Mouse (Mus musculus) adrenal gland (tissue): ENCODE data around the gene Agtr1a.

Source experiments
- intact Hi-C: fragments of 180-260 bp; cut with DNase I; formaldehyde crosslinking; loops from one replicate; pipeline ENCODE4 v1.15.1; 2025
- long read RNA-seq, 2 experiments: library from polyadenylated mRNA; unstranded; transcript quantifications; one replicate each; pipeline ENCODE4 v2.0.0; 2020; ENCODE audit warnings: borderline replicate concordance in 1 of 2; ENCODE audit not compliant: insufficient replicate concordance in 1 of 2

The Agtr1a gene
- long read RNA-seq, experiment 1, transcript Agtr1a-201 (3 exons, 2,199 nt) = major isoform, 21 of 64 reads
- long read RNA-seq, experiment 1, partial matches to known transcripts = 2 of 64 reads
- long read RNA-seq, experiment 1, other reads (novel, unspliced or antisense) = 40 of 64 reads
- long read RNA-seq, experiment 2, transcript Agtr1a-201 (3 exons, 2,199 nt) = major isoform, 46 of 120 reads
- long read RNA-seq, experiment 2, partial matches to known transcripts = 26 of 120 reads
- long read RNA-seq, experiment 2, other reads (novel, unspliced or antisense) = 47 of 120 reads

DNA sequence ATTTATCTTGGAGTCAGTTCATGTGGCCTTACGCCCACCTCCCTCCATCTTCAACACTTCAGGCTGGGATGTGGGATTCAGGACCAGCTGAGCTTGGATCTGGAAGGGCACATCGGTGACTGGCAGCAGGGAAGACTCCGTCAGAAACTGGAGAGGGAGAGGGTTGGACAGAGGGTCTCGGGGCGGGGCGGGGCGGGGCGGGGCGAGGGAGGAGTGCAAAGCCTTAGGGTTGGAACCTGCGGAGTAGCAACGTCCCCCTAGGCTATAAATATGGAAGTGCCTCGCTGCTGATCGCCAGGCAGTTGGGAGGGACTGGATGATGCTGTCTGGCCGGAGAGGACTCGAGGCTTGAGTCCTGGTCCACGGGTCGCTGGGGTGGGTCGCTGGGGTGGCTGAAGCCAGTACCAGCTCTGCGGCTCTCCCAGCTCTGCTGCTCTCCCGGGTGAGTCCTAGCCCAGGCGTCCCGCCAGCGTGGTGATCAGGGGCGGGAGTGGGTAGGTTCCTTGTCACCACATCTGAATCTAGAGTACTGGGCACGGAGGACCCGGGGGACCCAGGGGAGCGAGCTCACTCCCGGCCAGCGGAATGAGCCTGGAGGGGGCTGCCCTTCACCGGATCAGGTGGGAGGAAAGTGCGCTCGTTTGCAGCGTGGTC is at the start of gene Agtr1a:
Gene Agtr1a (plus strand): TSS at position 294 of the 654 bp plus-strand sequence.
- intact Hi-C loops = no loop called here

DNA sequence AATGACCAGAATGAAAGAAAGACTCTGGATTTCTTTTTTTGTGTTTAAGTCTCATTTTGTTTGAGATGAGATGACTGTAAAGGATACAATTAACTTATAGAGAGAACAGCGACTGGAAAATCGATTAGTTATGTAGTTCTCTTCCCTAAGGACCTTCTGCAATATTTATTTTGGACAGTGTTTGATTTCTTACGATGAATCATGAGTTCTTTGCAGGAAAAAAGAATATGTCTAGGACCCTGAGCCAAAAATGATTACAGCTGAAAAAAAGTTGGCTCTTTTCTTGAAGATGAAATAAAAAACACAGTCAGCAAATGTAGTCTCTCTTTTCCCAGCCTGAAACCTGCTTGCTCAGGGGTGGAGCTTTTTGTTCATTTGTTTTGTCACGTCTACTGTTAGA is 26.0 kb upstream of the Agtr1a start:
- intact Hi-C loops = no loop called here

DNA sequence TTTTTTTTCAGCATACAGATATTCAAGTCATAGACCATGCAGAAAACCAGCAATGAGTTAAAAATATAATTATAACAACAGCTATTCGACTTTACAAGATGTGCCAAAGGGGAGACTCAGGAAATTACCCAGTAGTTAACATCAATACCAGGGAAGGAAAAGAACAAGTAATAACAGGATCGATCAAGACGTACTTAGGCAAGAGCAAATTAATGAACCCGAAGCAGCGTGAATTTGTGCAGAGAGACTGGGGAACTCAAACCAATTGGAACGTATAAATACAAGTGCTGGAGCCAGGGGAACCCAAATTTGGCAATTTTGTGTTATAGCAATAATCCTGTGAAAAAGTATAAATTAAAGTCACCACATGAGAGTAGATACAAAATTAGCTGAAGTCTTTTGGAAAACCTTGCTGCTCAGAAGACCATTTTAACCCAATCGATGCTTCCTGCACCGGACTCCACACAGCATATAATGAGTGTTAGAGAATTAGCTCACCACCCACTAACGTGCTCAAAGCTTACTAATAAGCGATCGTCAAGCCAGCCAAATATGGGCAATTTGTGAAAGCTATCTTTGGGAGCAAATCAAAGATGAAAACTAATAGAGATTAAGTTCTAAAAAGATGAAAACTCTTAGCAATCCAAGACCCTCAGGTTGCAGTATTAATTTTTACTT is 11.4 kb upstream of the Agtr1a start:
- intact Hi-C loops = no loop called here

DNA sequence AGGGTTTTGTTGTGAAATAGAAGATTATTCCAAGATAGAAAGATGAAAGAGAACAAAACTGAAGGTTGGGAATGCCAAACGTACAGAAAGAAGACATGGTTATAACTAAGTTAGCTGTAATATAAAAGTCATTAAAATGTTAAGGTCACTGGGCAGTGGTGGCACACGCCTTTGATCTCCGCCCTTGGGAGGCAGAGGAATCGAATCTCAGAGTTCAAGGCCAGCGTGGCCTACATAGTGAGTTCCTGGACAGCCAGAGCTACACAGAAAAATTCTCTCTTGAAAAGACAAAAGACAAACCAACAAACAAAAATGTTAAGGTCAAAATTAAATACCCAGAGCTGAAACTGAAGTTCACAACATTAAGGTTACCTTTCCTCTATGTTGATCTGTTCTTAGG is 5.2 kb upstream of the Agtr1a start:
- intact Hi-C loops = no loop called here

DNA sequence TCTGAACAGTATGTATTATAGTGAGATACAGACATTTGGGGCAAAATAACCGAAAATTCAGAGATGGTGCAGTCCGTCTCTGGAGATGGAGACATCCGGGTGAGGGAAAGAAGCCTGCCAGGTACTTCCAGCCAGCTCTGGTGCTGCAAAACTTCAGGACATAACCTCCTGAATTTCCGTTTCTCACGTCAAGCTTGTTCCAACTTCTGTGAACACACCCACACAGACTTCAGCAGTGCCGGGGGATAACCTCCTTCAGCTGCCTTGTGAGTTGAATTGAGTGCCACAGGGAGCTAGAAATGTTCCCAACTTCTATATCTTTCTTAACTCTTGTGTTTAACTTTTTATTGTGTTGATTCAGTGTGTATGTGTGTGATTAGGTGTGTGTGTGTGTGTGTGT is 4.4 kb upstream of the Agtr1a start:
- intact Hi-C loops = no loop called here

DNA sequence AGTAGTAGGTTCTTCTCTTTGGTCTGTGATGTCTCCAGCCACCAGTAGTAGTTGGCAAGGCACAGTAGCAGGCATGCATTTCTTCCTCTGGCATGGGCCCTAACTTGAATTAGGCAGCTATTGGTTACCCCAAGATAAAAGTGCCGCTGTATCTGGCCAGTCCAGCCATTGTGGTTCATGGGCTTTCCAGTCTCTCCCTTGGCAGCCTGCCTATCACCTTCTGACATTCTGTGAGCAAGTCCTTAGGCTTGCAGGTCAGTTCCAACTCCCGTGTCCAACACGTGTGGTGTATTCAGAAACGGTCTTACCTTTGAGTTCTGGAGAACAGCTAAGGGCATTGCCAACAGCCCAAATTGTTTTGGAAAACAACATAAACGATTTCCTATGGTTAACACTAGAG is 3.7 kb upstream of the Agtr1a start:
- intact Hi-C loops = no loop called here

DNA sequence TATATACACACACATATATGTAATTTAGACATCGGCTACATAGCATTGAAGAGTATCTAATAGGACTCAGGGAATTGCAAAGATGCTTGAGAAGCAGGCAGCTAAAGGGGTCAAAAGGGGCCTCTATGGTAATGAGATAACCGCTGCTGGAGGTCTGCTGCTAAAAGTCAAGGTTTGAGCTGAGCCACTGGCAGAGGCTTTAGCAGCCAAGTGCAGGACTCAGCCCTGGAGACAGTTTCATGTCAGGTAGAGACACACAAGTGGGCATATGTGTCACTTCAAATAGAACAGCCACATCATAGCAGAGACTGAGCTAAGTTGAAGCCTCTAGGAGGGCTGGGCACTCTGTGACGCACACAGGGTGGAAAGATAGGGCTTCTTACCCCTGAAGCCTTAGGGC is 1.6 kb upstream of the Agtr1a start:
- intact Hi-C loops = no loop called here

DNA sequence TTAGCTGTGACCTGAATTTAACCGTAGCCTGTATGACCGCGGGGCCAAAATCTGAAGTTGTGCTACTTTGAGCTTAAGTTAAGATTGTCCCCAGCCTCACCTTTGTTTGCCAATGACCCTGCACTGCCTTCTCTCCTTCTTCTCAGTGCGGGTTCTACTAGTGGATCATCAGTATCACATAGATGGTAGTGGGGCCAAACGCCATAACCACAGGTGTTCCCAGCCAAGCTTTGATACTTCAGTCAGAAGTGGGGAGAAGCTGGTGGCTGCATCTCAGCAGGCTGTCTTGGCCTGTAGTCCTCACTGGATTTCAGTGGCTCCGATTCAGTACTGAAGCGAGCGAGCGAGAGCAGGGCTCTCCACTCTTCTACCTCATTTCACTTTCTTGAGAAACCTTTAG is 672 bp downstream of the Agtr1a start:
- intact Hi-C loops = no loop called here

DNA sequence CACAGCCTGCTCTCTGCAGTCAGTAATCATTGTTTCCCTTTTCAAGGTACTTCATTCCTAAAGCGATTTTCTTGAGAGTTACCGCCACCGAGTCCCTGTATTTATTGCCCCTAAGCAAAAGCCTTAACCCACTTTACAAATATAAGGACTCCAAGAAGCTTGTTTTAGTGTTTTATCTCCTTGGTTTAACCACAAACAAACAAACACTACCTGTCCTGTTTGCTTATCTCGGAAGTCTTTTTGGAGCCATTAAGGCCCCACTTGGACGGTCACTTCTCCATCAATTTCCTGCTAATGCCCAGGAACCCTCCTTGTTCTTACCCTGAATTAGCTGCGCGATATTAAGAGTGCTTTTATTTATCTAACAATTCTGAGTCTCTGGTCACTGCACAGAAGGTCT is 1.4 kb downstream of the Agtr1a start:
- intact Hi-C loops = no loop called here

DNA sequence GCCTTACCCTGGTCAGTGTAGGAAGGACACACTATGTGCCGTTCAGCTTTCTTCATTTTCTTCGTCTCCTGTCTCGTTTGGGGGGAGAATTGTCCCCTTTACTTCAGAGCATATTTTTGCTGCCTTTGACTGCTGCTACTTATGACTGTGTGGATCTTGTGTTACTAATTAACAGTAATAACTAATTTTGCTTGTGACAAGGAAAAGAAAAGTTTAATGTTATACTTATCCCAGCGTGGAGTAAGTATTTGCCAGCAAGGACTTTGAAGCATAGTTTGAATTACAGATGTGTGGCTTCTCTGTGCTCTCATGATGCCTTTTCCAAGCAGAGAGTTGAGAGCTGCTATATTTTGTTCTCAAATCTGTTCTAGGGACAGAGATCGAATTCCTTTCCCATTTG is 2.3 kb downstream of the Agtr1a start:
- intact Hi-C loops = no loop called here

DNA sequence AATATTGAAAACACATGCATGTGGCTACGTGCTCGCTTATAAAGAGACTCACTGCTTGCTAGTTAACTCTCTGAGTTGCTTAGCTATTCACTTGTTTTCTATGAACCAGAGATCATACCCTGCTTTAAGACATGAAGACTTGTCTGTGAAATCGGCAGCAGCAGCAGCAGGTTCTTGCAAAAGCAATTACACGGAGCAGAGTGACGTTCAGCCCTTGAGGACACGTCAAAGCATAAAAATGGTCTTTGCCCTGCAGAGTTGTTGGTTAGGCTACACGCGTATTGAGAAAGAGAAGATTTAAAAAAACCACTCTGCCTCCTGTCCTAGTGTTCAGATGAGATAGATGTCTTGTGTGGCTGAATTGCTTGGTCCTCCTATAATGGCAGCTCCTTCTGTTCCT is 3.7 kb downstream of the Agtr1a start:
- intact Hi-C loops = no loop called here

DNA sequence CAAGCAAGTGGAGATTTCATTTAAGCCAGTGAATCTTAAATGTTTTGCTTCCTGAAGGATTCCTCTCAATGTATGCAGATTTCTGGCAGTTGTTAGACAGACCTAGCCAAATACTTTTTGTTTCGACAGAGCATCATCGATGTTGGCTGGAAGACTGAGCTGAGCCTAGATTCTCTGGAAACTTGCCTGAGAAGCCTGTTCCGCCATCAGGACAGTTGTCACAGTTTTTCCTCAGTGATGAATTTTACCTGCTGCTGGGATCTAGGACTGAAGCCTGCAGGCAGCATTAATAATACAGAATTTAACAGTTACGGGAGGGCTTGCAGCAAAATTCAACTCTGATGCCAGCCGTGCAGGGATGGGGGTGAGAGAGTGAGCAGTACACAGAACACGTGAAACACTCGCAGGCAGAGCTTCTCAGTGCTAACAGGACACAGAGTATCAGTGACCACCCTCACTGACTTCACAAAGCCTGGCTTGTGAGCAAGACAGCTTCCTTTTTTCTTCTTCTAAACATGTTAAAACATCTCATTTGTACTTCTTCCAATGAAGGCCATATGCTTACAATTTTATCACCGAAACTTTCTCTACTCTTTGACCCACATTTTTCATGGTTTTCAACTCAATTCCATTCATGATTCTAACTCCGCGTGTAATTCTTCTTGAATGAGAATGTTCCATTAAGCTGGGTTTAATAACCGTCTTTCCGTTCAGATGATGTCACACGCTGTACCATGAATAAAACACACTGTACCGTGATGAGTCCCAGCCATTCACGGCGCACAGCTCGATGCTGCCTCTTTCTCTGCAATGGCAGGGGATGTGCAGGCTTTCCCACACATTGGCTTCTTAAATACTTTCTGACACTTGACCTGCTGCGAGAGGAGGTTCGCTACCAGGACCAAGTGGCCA is 6.0 kb downstream of the Agtr1a start:
- intact Hi-C loops = no loop called here

DNA sequence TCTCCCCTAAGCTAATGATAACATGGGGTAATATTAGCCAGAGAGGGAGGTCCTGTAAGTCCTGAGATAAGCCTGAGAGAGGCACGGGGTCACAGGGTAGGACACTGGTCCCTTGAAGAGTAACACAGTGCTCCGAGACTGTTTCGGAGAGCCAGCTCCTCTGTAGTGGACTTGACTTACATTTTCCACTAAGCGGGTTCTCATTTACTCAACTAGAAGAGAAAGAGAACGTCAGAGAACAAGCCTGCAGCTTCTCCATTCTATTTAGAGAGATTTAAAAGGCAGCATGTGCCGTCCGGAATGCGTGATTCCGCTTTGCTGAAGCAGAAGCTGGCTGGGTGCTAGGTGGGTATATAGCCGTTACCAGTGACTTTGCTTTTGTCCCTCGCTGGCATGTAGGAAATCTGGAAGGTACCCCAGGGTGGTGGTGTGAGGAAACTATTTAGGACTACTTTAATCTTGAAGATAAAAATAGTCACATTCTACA is 9.2 kb downstream of the Agtr1a start:
- intact Hi-C loops = no loop called here

DNA sequence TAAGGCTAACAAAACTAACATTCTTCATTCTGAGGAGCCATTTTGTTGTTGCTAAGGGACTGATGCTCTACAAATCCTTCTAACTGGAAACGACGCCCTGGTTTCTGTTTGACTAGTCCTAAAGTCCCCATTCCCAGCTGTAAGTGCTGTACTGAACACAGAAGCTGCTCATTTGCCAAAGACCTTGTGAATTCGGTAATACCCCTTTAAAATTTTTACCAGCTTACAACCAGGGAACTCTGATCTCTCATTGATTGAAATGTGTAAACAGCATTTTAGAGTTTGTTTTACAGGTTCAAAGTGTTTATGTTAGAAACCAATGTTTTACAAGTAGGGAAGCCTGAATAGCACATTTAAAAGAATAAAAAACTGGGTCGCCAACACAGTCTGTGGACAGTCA is 10.6 kb downstream of the Agtr1a start:
- intact Hi-C loops = no loop called here

DNA sequence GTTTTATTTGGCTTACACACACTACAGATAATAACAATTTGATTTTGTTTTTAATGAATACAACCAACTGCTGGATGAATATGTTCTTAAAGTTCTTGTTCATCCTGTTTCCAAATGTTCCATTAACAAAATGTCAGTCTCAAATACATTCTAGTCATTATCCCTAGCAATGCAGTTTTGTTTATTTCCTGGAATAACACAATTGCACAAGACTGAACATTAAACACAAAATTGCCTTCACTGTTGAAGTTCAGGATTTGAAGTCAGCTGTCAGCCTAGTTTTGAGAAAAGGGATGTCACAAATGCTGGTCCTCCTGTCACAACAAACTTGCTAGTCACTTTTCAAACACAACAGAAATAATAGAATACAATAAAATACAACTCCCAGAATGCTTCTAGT is 12.1 kb downstream of the Agtr1a start:
- intact Hi-C loops = no loop called here

DNA sequence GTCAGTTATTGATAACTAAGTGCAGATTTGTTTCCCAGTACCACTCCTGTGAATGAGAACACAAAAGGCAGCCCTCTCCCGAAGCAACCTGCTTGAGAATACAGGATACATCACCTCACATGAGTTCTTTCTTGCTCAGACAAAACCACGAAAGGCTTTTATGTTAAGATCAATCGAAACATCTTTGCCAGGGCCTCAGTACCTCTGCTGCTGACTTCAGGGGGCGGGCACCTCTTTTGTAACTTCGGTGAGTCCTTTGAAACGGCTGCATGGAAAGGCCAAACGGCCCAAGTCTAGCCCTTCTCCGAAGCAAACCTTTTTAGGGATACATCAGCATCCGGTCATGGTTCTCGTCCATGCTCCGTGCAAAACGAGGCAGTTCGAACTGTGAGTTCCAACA is 15.7 kb downstream of the Agtr1a start:
- intact Hi-C loops = no loop called here

DNA sequence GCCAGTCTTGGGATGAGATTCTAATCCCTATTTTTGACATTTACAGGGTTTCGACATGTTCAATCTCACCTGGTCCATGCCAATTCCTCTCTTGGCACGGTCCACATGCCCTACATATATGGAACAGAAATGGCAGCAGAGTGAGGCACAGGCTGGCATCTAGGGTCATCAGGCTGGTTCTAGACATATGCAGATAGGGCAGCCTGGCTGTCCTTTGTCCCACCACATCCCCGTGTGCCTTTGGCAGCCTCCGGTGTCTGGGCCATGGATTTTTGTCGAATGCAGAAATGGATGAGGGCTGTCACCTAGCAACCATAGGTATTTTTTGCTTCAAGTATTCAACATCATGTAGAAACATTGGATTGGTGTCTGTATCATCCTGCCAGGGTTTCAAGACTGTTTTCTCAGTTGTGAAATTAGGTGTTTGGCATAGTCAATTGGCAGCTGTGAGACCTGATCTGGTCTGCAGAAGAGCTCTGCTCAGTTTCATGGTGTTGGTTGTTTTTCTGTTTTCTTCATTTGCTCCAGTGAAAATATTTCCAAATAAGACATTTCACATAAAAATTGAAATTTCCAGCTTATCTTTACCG is 18.8 kb downstream of the Agtr1a start:
- intact Hi-C loops = loop anchor here (5.0 kb wide), 1 partner anchor 177 kb away; no protein-coding TSS in a partner anchor

DNA sequence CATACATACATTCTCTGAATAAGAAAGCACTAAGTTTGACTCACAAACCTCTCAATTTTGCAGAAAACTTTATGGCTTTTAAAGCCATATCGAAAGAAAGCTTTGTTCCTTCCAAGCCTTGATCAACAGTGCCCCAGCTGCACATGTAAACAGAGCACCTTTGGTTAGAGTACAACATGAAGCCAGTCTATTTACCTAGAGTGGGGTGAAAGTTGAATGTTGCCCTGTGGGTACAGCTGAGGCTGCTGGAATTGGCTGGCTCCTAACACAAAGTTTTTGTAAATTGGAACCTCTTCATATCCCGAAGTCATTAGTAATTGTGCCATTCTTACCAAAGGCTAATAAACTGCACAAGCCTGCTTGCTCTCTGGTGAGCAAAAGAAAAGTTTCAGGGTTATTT is 19.7 kb downstream of the Agtr1a start:
- intact Hi-C loops = loop anchor here (5.0 kb wide), 1 partner anchor 176 kb away; no protein-coding TSS in a partner anchor

DNA sequence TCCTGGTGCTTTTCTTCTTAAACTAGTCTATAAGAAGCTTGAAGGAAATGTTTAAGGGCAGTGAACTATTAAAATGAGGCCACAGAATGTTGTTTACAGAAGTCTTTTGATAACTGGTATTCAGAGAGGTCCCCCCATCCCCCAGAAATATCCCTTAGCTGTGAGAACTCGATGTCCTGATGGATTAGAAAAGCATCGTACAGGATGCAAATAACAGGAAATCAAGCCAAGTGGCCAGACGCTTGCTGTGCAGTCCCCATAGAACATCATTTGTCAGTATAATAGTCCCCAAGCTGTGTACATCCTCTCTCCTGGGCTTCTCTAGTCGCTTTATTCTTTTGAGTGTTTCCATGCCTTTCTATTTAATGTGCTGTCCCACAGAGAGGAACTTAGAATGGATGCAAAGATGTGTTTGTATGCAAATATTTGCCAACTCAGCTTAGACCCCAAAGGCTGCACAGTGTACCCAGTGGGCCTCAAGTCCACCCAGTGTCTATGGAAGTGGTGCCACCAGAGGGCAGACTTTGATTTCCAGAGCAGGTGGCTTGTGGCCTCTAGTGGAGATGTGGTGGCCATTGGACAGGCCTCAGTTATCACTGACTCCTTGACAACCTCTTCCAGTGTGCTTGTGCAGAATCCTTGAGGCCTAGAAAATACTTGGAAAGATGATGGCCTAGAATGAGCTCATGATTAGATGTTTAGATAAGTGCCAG is 22.4 kb downstream of the Agtr1a start:
- intact Hi-C loops = loop anchor here (5.0 kb wide), 1 partner anchor 174 kb away; no protein-coding TSS in a partner anchor

DNA sequence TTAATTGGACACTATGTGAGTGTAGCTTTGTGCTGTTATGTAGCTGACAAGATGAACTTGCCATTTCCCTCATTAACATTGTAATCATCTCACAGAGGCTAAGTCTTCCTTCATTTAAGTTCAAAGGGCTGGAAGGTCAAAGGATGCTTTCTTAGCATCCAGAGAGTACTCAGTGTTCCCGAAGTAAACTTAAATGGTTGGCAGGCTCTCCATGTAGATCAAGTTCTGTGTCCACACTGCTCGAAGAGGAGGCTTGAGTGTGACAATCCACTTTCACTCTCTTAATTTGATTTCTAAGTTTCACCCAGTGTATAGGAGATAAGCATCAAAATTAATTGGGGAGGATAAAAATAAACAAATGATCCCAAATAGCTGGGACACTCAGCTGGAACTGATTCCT is 23.6 kb downstream of the Agtr1a start:
- intact Hi-C loops = loop anchor here (5.0 kb wide), 1 partner anchor 172 kb away; no protein-coding TSS in a partner anchor
